Comparison of ENCODE assay signal across 23 mouse cellular contexts in the genomic region with DNA sequence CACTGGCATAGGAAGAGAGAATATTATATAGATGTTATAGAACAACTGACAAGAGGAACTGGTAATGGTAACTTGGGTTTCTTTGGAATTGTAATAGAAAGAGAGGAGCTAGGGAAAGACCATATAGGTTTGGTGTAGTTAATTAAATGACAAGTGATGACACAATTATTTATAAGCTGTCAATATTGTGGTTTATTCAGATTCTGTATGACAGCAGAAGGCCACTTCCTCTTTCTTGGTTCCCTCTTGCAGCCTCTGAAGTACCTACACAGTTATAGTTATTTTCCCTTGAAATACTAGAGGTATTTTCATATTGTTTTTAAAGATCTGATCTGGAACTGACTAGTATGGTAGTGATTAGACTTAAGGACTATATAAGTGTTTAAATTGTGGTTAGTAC. TPM values are rescaled to one million over a fixed set of nuclear protein-coding genes. Genes with fewer than 3 reads are reported as not detected.
A peak's percentile ranks its signal among the peaks of the same experiment; 100 is the strongest.
DNase-seq lines count a peak whose midpoint lies in the region; ATAC-seq and TF ChIP-seq lines count a peak whose summit lies in the region.
"Had no signal": no experiment of that assay in that cellular context is flagged by ENCODE, and none has a peak within 500 bp of the region (broad histone marks: within the 10 kb centered on the region; RNA-seq: fewer than 3 reads in every experiment).

No protein-coding gene starts in this region.

- in situ Hi-C loops in CH12.LX (cut with MboI; ENCODE audit: low pct_ligation_motif_present, low pct_unique_long_range_greater_than_20kb, low sequenced_read_pairs), result no loop called here

- peak; percentile 45; the same call in 1 of the 2 replicates for TF ChIP-seq EP300 in CH12.LX (IDR thresholded peaks at IDR 0.05; ENCODE audit: low read length)

- no peaks in the 10 kb centered on the region for H3K27me3 ChIP-seq in CH12.LX (replicated peaks)
- no peaks in the 10 kb centered on the region for H3K27me3 ChIP-seq in splenic B cell, adult 2 months (ENCODE audit: control insufficient read depth, insufficient read depth, low read length, poor library complexity, severe bottlenecking)
- no peaks in the 10 kb centered on the region for H3K27me3 ChIP-seq in intestine, embryonic 15.5 days (replicated peaks)
- H3K27me3 ChIP-seq: forebrain, embryonic 13.5 days had no signal

- H3K4me2 ChIP-seq in CH12.LX (ENCODE audit: insufficient read depth, low read depth, poor library complexity, severe bottlenecking), result no peak overlapping the region
- no peak overlapping the region for H3K4me2 ChIP-seq in intestine, embryonic 15.5 days (replicated peaks)
- H3K4me2 ChIP-seq: forebrain, embryonic 13.5 days; hindbrain, embryonic 14.5 days had no signal

- H3K79me2 ChIP-seq in CH12.LX (replicated peaks; ENCODE audit: control insufficient read depth, extremely low read depth, insufficient read depth, poor library complexity, severe bottlenecking), result peaks cover 2% of the 10 kb centered on the region; the same call in 1 of the 2 replicates

- TF ChIP-seq CTCF in CH12.LX (conservative IDR thresholded peaks at IDR 0.05 in 1 of 2, IDR thresholded peaks at IDR 0.05 in 1 of 2; ENCODE audit: low read depth in 2 of 2, low read length in 2 of 2), result no peak

- no peak overlapping the region for H3K27ac ChIP-seq in CH12.LX (ENCODE audit: insufficient read depth, low read depth)
- no peak overlapping the region for H3K27ac ChIP-seq in intestine, embryonic 15.5 days
- H3K27ac ChIP-seq: embryonic facial prominence, embryonic 10.5 days; forebrain, embryonic 13.5 days; hindbrain, embryonic 10.5 days; hindbrain, embryonic 14.5 days had no signal

- H3K9ac ChIP-seq in CH12.LX (ENCODE audit: insufficient read depth, low read depth), result no peak overlapping the region
- H3K9ac ChIP-seq in intestine, embryonic 15.5 days, result no peak overlapping the region
- H3K9ac ChIP-seq: forebrain, embryonic 13.5 days; forebrain, postnatal 0 days; hindbrain, embryonic 14.5 days had no signal

- H3K4me1 ChIP-seq in CH12.LX (ENCODE audit: control insufficient read depth in 1 of 2, insufficient read depth in 2 of 2), result no peaks in the 10 kb centered on the region; a peak in 1 of 4 replicates
- H3K4me1 ChIP-seq in intestine, embryonic 15.5 days (replicated peaks), result no peaks in the 10 kb centered on the region
- H3K4me1 ChIP-seq: embryonic facial prominence, embryonic 10.5 days; forebrain, embryonic 13.5 days; hindbrain, embryonic 10.5 days had no signal

- no peaks in the 10 kb centered on the region for H3K9me3 ChIP-seq in CH12.LX (replicated peaks; ENCODE audit: low read length)
- H3K9me3 ChIP-seq in intestine, embryonic 15.5 days, result no peaks in the 10 kb centered on the region
- H3K9me3 ChIP-seq: embryonic facial prominence, embryonic 10.5 days; forebrain, embryonic 13.5 days; hindbrain, embryonic 10.5 days had no signal

- TF ChIP-seq RAD21 in CH12.LX (IDR thresholded peaks at IDR 0.05; ENCODE audit: low read depth, low read length), result no peak

- H3K36me3 ChIP-seq in CH12.LX (replicated peaks in 1 of 2; ENCODE audit: control insufficient read depth in 1 of 2, insufficient read depth in 1 of 2, low read length in 1 of 2), result peaks cover 5% of the 10 kb centered on the region in 2 experiments
- no peaks in the 10 kb centered on the region for H3K36me3 ChIP-seq in splenic B cell, adult 2 months (ENCODE audit: control insufficient read depth, insufficient read depth, low read length, poor library complexity, severe bottlenecking)
- no peaks in the 10 kb centered on the region for H3K36me3 ChIP-seq in intestine, embryonic 15.5 days
- H3K36me3 ChIP-seq: embryonic facial prominence, embryonic 10.5 days; hindbrain, embryonic 10.5 days had no signal

- peak; percentile 81 for ATAC-seq in common myeloid progenitor, adult 5-6 weeks (replicated peaks; ENCODE audit: low read depth, poor library complexity, severe bottlenecking)
- peak; percentile 77 for ATAC-seq in megakaryocyte, adult 5-6 weeks (ENCODE audit: poor library complexity, severe bottlenecking)
- no peak for ATAC-seq in intestine, embryonic 15.5 days
- ATAC-seq: forebrain, embryonic 13.5 days; forebrain, postnatal 0 days; Patski had no signal

- no peak for TF ChIP-seq POLR2A in CH12.LX (IDR thresholded peaks at IDR 0.05; ENCODE audit: low read depth, low read length)

- dilution Hi-C loops in CH12.LX (cut with MboI; ENCODE audit: extremely low pct_ligation_motif_present, extremely low pct_unique_long_range_greater_than_20kb, low sequenced_read_pairs), result no loop called here

- no peak overlapping the region for H3K4me3 ChIP-seq in CH12.LX (replicated peaks in 1 of 3; ENCODE audit: low read depth in 2 of 3, low read length in 2 of 3, poor library complexity in 1 of 3)
- H3K4me3 ChIP-seq in intestine, embryonic 15.5 days (replicated peaks), result no peak overlapping the region
- H3K4me3 ChIP-seq: embryonic facial prominence, embryonic 10.5 days; forebrain, embryonic 13.5 days; hindbrain, embryonic 10.5 days had no signal

- peak; percentile 25 for DNase-seq in CH12.LX (ENCODE audit: extremely low read depth)
- DNase-seq in splenic B cell, adult 2 months (ENCODE audit: low read depth, low spot score), result peak; percentile 55
- no peak for DNase-seq in embryo, embryonic 11 days
- DNase-seq in cerebellum, adult 18-20 months, result no peak
- no peak for DNase-seq in spleen, postnatal 36 days (ENCODE audit: low spot score in 2 of 2)
- DNase-seq: adrenal gland, adult 8-10 months; adrenal gland, postnatal 36 days; cerebellum, adult 11 months; cerebellum, adult 9-10 months; cerebellum, postnatal 25 days; forebrain, postnatal 0 days; gastrocnemius, postnatal 25 days; heart, adult 11 months; heart, postnatal 14 days; kidney, adult 11 months had no signal

TF ChIP-seq in CH12.LX, 34 proteins besides CTCF, POLR2A, EP300 and RAD21:
- TF ChIP-seq MYC (IDR thresholded peaks at IDR 0.05; ENCODE audit: low read depth, low read length) (no peak), IRF4 (IDR thresholded peaks at IDR 0.05; ENCODE audit: low read depth, low read length) (peak; percentile 22; the same call in 1 of the 2 replicates), ELF1 (IDR thresholded peaks at IDR 0.05; ENCODE audit: low read depth, low read length) (no peak)

RNA-seq across cellular contexts. Expression of gene Zxdb, which starts 7.2 kb away (rescaled TPM):
- 7.0 and 7.3 TPM in 2 replicates for total RNA-seq in CH12.LX (2012; rRNA removed)
- 7.5 and 7.7 TPM in 2 replicates for total RNA-seq in CH12.LX (2014; rRNA removed)
- polyA plus RNA-seq in CH12.LX (2012; ENCODE audit: insufficient read length, low read depth), result 2.6 and 3.5 TPM in 2 replicates
- total RNA-seq in common myeloid progenitor, adult 5-6 weeks (2017), result 6.9 and 10.1 TPM in 2 replicates
- total RNA-seq in megakaryocyte, adult 5-6 weeks (2015), result 6.9 and 7.8 TPM in 2 replicates
- 4.2 and 5.4 TPM in 2 replicates for total RNA-seq in megakaryocyte, adult 5-6 weeks (2017)
- polyA plus RNA-seq in intestine, embryonic 15.5 days (2015; fragmentation: Nextera tagmentation; extraction: Ambion mirVana), result 1.2 and 1.6 TPM in 2 replicates

Comparison
In these comparisons a context has a peak if more than half of its experiments do, and no peak if none do; other contexts are left out.
1. DNase-seq: peak in CH12.LX (single experiment) and splenic B cell, adult 2 months (single experiment); none in embryo, embryonic 11 days (single experiment), cerebellum, adult 18-20 months (0 of 2) and spleen, postnatal 36 days (0 of 2).